Mouse (Mus musculus) heart, embryonic 10.5 days (tissue): ENCODE results near the gene Stk24. TPM values are rescaled to one million over a fixed set of nuclear protein-coding genes. Genes with fewer than 3 reads are reported as not detected.
"Not testable (repeated sequence)": the region's sequence is repeated elsewhere in the genome, so short reads cannot be mapped to it uniquely, and the experiment has no call there.

Experiments used
- DNase-seq: peaks from one replicate; pipeline ENCODE4 v3.0.0-alpha.2; 2017; ENCODE audit warnings: low spot score
- H3K27ac ChIP-seq: fragments of 300-500 bp; sonication (generic); 2 replicates; pipeline ENCODE4 v1.5.1; 2016; ENCODE audit warnings: mild to moderate bottlenecking
- H3K27me3 ChIP-seq: fragments of 300-500 bp; sonication (generic); 2 replicates; pipeline ENCODE4 v1.6.1; 2016; ENCODE audit warnings: mild to moderate bottlenecking; ENCODE audit not compliant: poor library complexity, insufficient read depth, severe bottlenecking
- H3K36me3 ChIP-seq: fragments of 300-500 bp; sonication (generic); 2 replicates; pipeline ENCODE4 v1.6.1; 2016; ENCODE audit warnings: mild to moderate bottlenecking, moderate library complexity
- H3K4me1 ChIP-seq: fragments of 300-500 bp; sonication (generic); 2 replicates; pipeline ENCODE4 v1.6.1; 2016; ENCODE audit warnings: mild to moderate bottlenecking
- H3K4me3 ChIP-seq: fragments of 300-500 bp; sonication (generic); 2 replicates; pipeline ENCODE4 v1.5.1; 2016; ENCODE audit warnings: mild to moderate bottlenecking, moderate library complexity
- H3K9me3 ChIP-seq: fragments of 300-500 bp; sonication (generic); 2 replicates; pipeline ENCODE4 v1.6.1; 2016; ENCODE audit warnings: mild to moderate bottlenecking, moderate library complexity
- WGBS: fragments of 180-500 bp; shearing (Covaris S2); methylation state at CpG from one replicate; pipeline ENCODE4 v1.1.7; 2016; 5-methylcytosine and 5-hydroxymethylcytosine counted together
- polyA plus RNA-seq: library from polyadenylated mRNA; unstranded; fragments of >200 nt; fragmentation: Nextera tagmentation; extraction: Ambion mirVana; gene quantifications from 2 replicates; pipeline ENCODE4 v1.2.1, GENCODE M21; 2016

Stk24 gene
- polyA plus RNA-seq = 37.9 and 39.8 TPM in 2 replicates

GRCm38 (mm10) chr14:121379827-121380145, at the start of gene Stk24:
Gene Stk24 (minus strand): TSS chr14:121380011.
- DNase-seq = no peak
- 7% methylated on average over 11 of the region's 11 CpGs for WGBS
- peak within 1 kb of the TSS; percentile 98 for H3K27ac ChIP-seq
- no peaks in the 10 kb centered on the region for H3K9me3 ChIP-seq
- no peaks in the 10 kb centered on the region for H3K36me3 ChIP-seq
- peaks cover 45% of the 10 kb centered on the region for H3K4me1 ChIP-seq
- no peaks in the 10 kb centered on the region for H3K27me3 ChIP-seq
- H3K4me3 ChIP-seq = peak within 1 kb of the TSS; percentile 93

DNA sequence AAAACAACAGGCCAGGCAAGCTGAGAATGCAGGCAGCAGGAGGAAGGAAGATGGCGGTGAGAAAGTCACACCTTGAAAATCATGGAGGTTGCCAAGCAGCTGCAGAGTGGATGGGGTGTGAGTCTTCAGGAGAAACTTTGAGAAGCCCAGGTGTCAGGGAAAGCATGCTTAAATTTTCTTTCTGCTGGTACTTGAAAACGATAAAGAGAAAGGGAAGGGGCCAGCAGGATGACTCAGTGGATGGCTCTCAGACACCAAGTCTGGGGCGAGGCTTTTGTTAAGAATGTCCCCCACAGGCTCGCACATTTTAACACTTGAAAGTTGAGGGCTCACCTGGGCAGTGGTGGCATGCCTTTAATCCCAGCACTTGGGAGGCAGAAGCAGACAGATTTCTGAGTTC, 48.3 kb upstream of the Stk24 start:
- H3K9me3 ChIP-seq = no peaks in the 10 kb centered on the region
- WGBS = 87% methylated on average over 4 of the region's 4 CpGs
- no peaks in the 10 kb centered on the region for H3K36me3 ChIP-seq
- no peak overlapping the region for H3K27ac ChIP-seq
- H3K4me1 ChIP-seq = peaks cover 17% of the 10 kb centered on the region
- H3K4me3 ChIP-seq = no peak overlapping the region
- no peak for DNase-seq
- H3K27me3 ChIP-seq = no peaks in the 10 kb centered on the region

- no peaks in the 10 kb centered on the region for H3K36me3 ChIP-seq
- no peak overlapping the region for H3K4me3 ChIP-seq
- no peaks in the 10 kb centered on the region for H3K9me3 ChIP-seq
- H3K4me1 ChIP-seq = peaks cover 29% of the 10 kb centered on the region
- DNase-seq = no peak
- no peak overlapping the region for H3K27ac ChIP-seq
- no peaks in the 10 kb centered on the region for H3K27me3 ChIP-seq
Measured at GRCm38 (mm10) chr14:121426743-121427142, 46.9 kb upstream of the Stk24 start.

DNA sequence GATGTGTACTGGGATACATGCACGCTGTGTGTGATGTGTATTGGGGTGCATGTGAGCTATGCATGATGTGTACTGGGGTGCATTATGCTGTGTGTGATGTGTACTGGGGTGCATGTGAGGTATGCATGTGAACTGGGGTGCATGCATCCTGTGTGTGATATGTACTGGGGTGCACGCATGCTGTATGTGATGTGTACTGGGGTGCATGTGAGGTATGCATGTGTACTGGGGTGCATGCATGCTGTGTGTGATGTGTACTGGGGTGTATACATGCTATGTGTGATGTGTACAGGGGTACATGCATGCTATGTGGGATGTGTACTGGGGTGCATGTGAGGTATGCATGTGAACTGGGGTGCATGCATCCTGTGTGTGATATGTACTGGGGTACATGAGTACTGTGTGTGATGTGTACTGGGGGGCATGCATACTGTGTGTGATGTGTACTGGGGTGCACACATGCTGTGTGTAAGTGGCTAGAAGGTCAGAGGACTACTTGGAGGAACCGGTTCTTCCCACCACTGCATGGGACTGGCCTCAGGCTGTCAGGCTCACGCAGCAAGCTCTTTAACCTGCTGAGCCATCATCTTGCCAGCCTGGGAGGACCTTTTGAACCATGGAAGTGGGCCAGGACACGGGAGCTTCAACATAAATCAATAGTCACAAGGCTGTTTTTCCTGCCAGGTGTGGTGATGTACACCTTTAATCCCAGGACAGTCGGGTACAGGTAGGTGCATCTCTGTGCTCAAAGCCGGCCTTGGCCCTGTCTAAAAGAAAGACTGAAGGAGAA, 45.4 kb upstream of the Stk24 start:
- H3K4me3 ChIP-seq = no peak overlapping the region
- WGBS = 81% methylated on average over 7 of the region's 7 CpGs
- peaks cover 29% of the 10 kb centered on the region for H3K4me1 ChIP-seq
- no peaks in the 10 kb centered on the region for H3K9me3 ChIP-seq
- H3K27ac ChIP-seq = no peak overlapping the region; the same call in 1 of the 2 replicates
- no peaks in the 10 kb centered on the region for H3K36me3 ChIP-seq
- no peak for DNase-seq
- no peaks in the 10 kb centered on the region for H3K27me3 ChIP-seq

DNA sequence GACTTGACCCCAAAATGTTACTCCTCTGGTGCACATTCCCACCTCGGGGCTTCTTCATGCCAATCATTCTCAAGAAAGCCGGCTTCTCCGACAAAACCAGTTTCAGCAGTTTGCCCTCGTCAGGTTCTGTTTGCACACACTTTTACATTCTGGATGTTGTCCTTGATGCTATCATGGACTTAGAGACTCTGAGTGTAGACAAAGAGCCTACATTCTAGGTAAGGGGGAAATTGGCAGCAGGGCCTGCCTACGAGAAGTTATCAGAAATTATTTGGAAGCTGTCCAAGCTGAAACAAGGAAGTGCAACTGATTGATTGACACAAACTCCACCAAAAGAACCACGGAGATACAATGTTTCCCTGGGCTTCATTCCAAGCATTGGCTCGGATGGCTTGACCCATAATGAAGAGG, 43.5 kb upstream of the Stk24 start:
- Histone ChIP-seq H3K27ac (peak overlapping the region; percentile 88), H3K4me1 (peaks cover 29% of the 10 kb centered on the region), H3K36me3 (no peaks in the 10 kb centered on the region), H3K4me3 (no peak overlapping the region), H3K9me3 (no peaks in the 10 kb centered on the region), H3K27me3 (no peaks in the 10 kb centered on the region)
- DNase-seq = no peak
- WGBS = 21% methylated on average over 7 of the region's 7 CpGs

- WGBS = 33% methylated on average over 4 of the region's 4 CpGs
- H3K27ac ChIP-seq = peak overlapping the region; percentile 88
- no peaks in the 10 kb centered on the region for H3K27me3 ChIP-seq
- no peaks in the 10 kb centered on the region for H3K36me3 ChIP-seq
- H3K4me3 ChIP-seq = no peak overlapping the region; the same call in 1 of the 2 replicates
- peaks cover 31% of the 10 kb centered on the region for H3K4me1 ChIP-seq
- DNase-seq = peak; percentile 85
- H3K9me3 ChIP-seq = no peaks in the 10 kb centered on the region
Measured at GRCm38 (mm10) chr14:121422664-121423340, 43.0 kb upstream of the Stk24 start.

DNA sequence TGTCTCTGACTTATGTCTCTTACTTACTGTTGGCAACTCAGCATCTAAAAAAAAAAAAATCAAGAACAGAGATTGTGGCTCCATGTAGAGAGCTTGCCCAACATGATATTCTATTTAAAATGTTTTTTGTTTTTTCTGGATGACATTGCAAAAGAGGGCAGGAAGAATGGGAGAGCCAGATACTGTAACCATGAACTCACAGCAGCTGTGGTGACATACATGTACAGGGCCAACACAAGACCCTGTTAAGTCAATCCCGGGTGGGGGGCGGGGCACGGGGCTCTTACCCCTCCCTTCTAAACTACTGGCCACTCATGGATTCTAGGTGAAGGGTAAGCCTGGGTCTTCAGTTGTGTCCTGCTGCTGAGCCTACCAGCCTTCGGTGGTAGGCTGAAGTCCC, 42.2 kb upstream of the Stk24 start:
- Histone ChIP-seq H3K27me3 (no peaks in the 10 kb centered on the region), H3K27ac (peak overlapping the region; percentile 88), H3K9me3 (no peaks in the 10 kb centered on the region), H3K4me3 (no peak overlapping the region), H3K36me3 (no peaks in the 10 kb centered on the region), H3K4me1 (peaks cover 31% of the 10 kb centered on the region)
- no peak for DNase-seq
- 81% methylated on average over 4 of the region's 4 CpGs for WGBS

GRCm38 (mm10) chr14:121417594-121417993, 37.8 kb upstream of the Stk24 start:
- H3K27me3 ChIP-seq = no peaks in the 10 kb centered on the region
- 87% methylated on average over 5 of the region's 5 CpGs for WGBS
- H3K4me3 ChIP-seq = no peak overlapping the region
- no peaks in the 10 kb centered on the region for H3K36me3 ChIP-seq
- no peak overlapping the region for H3K27ac ChIP-seq
- DNase-seq = no peak
- H3K9me3 ChIP-seq = no peaks in the 10 kb centered on the region
- H3K4me1 ChIP-seq = peaks cover 9% of the 10 kb centered on the region

DNA sequence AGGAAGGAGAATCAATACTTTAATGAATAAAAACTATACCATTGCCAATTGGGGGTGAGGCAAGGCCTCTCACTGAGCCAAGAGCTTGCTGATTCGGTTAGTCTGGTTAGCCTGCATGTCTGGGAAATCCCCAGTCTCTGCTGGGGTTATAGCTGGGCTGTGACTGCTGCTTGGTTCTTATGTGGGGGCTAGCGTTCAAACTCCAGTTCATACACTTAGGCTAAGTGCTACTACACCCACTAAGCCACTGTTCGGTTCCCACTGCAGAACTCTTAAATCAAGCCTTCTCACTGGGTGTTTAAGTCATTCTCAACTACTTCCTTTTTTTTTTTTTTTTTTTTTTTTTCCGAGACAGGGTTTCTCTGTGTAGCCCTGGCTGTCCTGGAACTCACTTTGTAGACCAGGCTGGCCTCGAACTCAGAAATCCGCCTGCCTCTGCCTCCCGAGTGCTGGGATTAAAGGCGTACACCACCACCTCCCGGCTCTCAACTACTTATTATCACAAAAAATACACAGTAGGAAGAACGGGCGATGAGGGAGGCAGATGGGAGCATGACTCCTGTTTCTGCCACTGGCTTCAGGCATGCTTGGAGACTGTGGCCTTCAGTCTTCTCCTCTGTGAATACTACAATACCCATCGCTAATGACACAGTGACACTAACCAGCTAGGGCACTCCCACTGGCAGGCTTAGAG, 37.0 kb upstream of the Stk24 start:
- no peaks in the 10 kb centered on the region for H3K27me3 ChIP-seq
- WGBS = 85% methylated on average over 11 of the region's 12 CpGs
- no peak overlapping the region for H3K27ac ChIP-seq
- no peak for DNase-seq
- no peaks in the 10 kb centered on the region for H3K9me3 ChIP-seq
- 0 out of 2 replicates have a peak, but pooled peaks cover 3% of the 10 kb centered on the region for H3K4me1 ChIP-seq
- no peaks in the 10 kb centered on the region for H3K36me3 ChIP-seq
- no peak overlapping the region for H3K4me3 ChIP-seq

- 84% methylated on average over 6 of the region's 6 CpGs for WGBS
- no peak for DNase-seq
- no peaks in the 10 kb centered on the region for H3K9me3 ChIP-seq
- H3K36me3 ChIP-seq = no peaks in the 10 kb centered on the region
- 0 out of 2 replicates have a peak, but pooled peaks cover 3% of the 10 kb centered on the region for H3K4me1 ChIP-seq
- no peak overlapping the region for H3K4me3 ChIP-seq
- H3K27ac ChIP-seq = no peak overlapping the region
- no peaks in the 10 kb centered on the region for H3K27me3 ChIP-seq
Measured at GRCm38 (mm10) chr14:121414635-121415241, 34.9 kb upstream of the Stk24 start.

DNA sequence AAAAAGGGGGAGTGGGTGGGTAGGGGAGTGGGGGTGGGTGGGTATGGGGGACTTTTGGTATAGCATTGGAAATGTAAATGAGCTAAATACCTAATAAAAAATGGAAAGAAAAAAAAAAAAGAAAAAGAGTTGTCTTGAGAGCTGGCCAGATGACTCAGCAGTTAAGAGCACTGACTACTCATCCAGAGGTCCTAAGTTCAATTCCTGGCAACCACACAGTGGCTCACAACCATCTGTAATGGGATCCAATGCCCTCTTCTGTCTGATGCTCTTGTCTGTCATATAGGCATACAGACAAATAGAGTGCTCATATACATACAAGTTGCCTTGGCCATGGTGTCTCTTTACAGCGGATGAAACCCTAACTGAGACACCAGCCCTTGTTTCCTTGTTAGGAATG, 33.9 kb upstream of the Stk24 start:
- H3K9me3 ChIP-seq, H3K36me3 ChIP-seq, H3K4me1 ChIP-seq, DNase-seq, H3K27ac ChIP-seq, H3K27me3 ChIP-seq, H3K4me3 ChIP-seq: not testable (repeated sequence)
- 93% methylated on average over 1 of the region's 1 CpGs for WGBS

DNA sequence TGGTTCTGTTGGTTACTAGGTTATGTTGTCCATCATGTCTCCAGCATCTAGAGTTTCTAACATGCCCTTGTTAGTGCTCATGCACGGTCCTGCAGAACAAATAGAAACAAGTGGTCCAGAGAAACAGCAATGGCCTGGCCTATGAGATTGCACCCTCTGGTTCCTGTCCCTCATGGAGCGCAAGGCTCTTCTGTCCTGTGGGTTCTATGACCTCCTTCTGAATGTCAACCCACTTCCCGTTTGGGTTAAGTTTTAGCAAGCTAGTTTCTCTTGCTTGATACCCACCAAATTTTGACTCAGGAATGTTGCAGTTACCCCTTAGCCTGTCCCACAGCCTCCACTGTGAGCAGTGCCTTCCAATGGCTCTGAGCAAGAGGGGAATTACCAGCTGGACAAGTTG, 29.1 kb upstream of the Stk24 start:
- no peak for DNase-seq
- H3K27ac ChIP-seq = no peak overlapping the region

DNA sequence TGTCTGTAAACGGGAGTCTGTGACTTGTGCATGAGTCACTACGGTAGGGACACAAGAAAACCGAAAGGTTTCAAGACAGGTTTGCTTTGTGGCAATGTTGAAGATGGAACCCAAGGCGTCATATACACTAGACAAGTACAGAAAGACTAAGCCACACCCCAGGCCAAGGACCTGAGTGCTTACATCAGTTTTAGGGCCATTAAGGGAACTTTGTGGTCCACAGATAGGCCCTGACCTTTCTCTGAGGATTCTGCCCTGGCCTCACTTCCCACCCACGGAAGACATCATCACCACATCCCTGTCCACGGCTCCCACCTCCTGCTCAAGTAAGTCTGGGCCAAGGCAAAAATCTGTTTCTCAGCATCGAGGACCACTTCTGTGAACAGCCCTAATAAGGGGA, 27.1 kb upstream of the Stk24 start:
- Histone ChIP-seq H3K27ac (no peak overlapping the region), H3K4me1 (0 out of 2 replicates have a peak, but pooled peaks cover 8% of the 10 kb centered on the region), H3K4me3 (no peak overlapping the region), H3K27me3 (no peaks in the 10 kb centered on the region), H3K36me3 (no peaks in the 10 kb centered on the region), H3K9me3 (no peaks in the 10 kb centered on the region)
- DNase-seq = no peak
- 86% methylated on average over 7 of the region's 7 CpGs for WGBS

More for the DNA sequence above, 29.1 kb upstream of the Stk24 start:
- Histone ChIP-seq H3K4me3 (no peak overlapping the region), H3K36me3 (no peaks in the 10 kb centered on the region), H3K4me1 (0 out of 2 replicates have a peak, but pooled peaks cover 8% of the 10 kb centered on the region), H3K27me3 (no peaks in the 10 kb centered on the region), H3K9me3 (no peaks in the 10 kb centered on the region)
- 81% methylated on average over 3 of the region's 3 CpGs for WGBS
